Mouse (Mus musculus) liver, adult (tissue): ENCODE measurements around the gene Bub3.

Experiments used
- GATA4 ChIP-seq: IDR thresholded peaks from 2 replicates; pipeline ENCODE4 v1.6.1; 2014; ENCODE audit warnings: mild to moderate bottlenecking, low read length; ENCODE audit not compliant: insufficient replicate concordance

Bub3 gene

GRCm38 (mm10) chr7:131605481-131605880 lies 45.5 kb downstream of the Bub3 start:
- TF ChIP-seq GATA4, result no peak

DNA sequence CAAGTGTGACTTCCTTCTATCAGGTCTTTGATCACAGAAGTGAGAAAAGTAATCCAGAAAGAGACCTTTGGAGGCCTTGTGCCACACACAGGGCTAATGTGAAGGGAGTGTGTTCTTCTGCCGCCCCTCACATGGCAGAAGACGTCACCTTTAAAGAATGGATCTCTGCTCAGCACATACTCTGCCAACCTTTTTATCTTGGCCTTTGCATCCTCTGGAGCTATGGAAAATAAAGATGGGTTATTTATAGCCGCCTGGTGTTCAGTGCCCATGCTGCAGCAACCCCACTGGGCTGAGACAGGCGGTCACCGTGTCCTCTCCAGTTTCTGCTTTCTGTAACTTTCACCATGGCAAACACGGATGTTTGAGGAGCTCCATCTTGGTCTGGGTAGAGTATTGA lies 48.0 kb downstream of the Bub3 start:
- no peak for TF ChIP-seq GATA4

DNA sequence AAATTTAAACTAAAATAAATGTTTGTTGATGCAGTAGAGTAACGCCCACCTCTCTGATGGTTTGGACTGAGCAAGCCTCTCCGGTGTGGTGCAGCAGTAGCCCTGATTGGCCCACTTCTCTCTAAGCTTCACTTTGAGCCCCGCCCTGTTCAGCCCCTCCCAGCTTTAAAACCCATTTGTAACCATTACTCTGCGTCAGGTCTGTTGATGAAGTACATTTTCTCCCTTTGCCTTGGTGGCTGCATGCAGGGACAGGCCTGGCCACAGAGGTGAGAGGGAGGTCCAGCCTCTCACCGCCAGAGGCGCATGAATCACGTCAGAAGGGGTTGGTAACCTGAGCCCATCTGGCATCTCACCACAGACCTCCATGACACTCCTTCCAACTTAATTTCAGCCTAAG lies 49.7 kb downstream of the Bub3 start:
- TF ChIP-seq GATA4, result no peak
